Mouse (Mus musculus) testis, postnatal 14 days (tissue): Measurements from ENCODE around the gene Pdrg1.
A peak's percentile ranks its signal among the peaks of the same experiment; 100 is the strongest.

ENCODE experiments used
- DNase-seq: peaks from one replicate; pipeline ENCODE4 v3.0.0; 2021; ENCODE audit warnings: low spot score

Gene Pdrg1

GRCm38 (mm10) chr2:153014758-153015593 is at the start of gene Pdrg1:
Pdrg1 (minus strand) TSS chr2:153015427.
- peak; percentile 94 for DNase-seq

- no peak for DNase-seq
Observed at GRCm38 (mm10) chr2:153064190-153064970, 49.2 kb upstream of the Pdrg1 start.

- DNase-seq = no peak
Observed at GRCm38 (mm10) chr2:153063394-153063793, 48.2 kb upstream of the Pdrg1 start.

- DNase-seq = peak; percentile 62
Observed at GRCm38 (mm10) chr2:153060216-153060615, 45.0 kb upstream of the Pdrg1 start.

GRCm38 (mm10) chr2:153058365-153058764 is 43.1 kb upstream of the Pdrg1 start:
- DNase-seq = no peak

GRCm38 (mm10) chr2:153055270-153055920 is 40.2 kb upstream of the Pdrg1 start:
- no peak for DNase-seq

- DNase-seq = no peak
Observed at GRCm38 (mm10) chr2:153053896-153054295, 38.7 kb upstream of the Pdrg1 start.

- no peak for DNase-seq
Observed at GRCm38 (mm10) chr2:153052700-153053351, 37.6 kb upstream of the Pdrg1 start.

- no peak for DNase-seq
Observed at GRCm38 (mm10) chr2:153051537-153051936, 36.3 kb upstream of the Pdrg1 start.

- no peak for DNase-seq
Observed at GRCm38 (mm10) chr2:153051095-153051494, 35.9 kb upstream of the Pdrg1 start.

GRCm38 (mm10) chr2:153049997-153050358 is 34.8 kb upstream of the Pdrg1 start:
- no peak for DNase-seq

GRCm38 (mm10) chr2:153049288-153049996 is 34.2 kb upstream of the Pdrg1 start:
- DNase-seq = no peak

GRCm38 (mm10) chr2:153047828-153048465 is 32.7 kb upstream of the Pdrg1 start:
- peak; percentile 55 for DNase-seq

GRCm38 (mm10) chr2:153045884-153046299 is 30.7 kb upstream of the Pdrg1 start:
- no peak for DNase-seq

GRCm38 (mm10) chr2:153043886-153044285 is 28.7 kb upstream of the Pdrg1 start:
- DNase-seq = no peak

GRCm38 (mm10) chr2:153036690-153037089 is 21.5 kb upstream of the Pdrg1 start:
- DNase-seq = no peak

- DNase-seq = no peak
Observed at GRCm38 (mm10) chr2:153033545-153034230, 18.5 kb upstream of the Pdrg1 start.

- no peak for DNase-seq
Observed at GRCm38 (mm10) chr2:153032973-153033372, 17.7 kb upstream of the Pdrg1 start.

GRCm38 (mm10) chr2:153032083-153032842 is 17.0 kb upstream of the Pdrg1 start:
- DNase-seq = peak; percentile 78
